Mouse (Mus musculus) erythroid progenitor cell, adult 5-6 weeks (primary cell): ENCODE results near the gene Cfap299. TPM values are rescaled to one million over a fixed set of nuclear protein-coding genes. Genes with fewer than 3 reads are reported as not detected.
"Not testable (repeated sequence)": the region's sequence is repeated elsewhere in the genome, so short reads cannot be mapped to it uniquely, and the experiment has no call there.

Experiments used
- ATAC-seq: replicated peaks from 2 replicates; pipeline ENCODE4 v1.8.0; 2016; ENCODE audit warnings: moderate number of reproducible peaks, mild to moderate bottlenecking, moderate TSS enrichment, inconsistent platforms; ENCODE audit not compliant: poor library complexity, low FRiP score, severe bottlenecking
- total RNA-seq, 2 experiments: library from RNA; stranded (forward) in 1 of 2; stranded (reverse) in 1 of 2; fragments of 150-400 nt in 1 of 2; fragments of 186-747, 209-891 nt in 1 of 2; gene quantifications; 2 replicates each; pipeline versions ENCODE4 v1.2.3 to v1.2.4; 2015 to 2017; ENCODE audit warnings: low replicate concordance in 2 of 2

Cfap299 gene
- total RNA-seq (2015; ENCODE audit: low replicate concordance) (not detected in 2 replicates), total RNA-seq (2017; ENCODE audit: low replicate concordance) (not detected in 2 replicates)

GRCm38 (mm10) chr5:98328848-98329624, at the start of gene Cfap299:
TSS of gene Cfap299 (plus strand) at chr5:98329304.
- ATAC-seq: peak; percentile 61; the same call in 1 of the 2 replicates

- ATAC-seq: no peak
These were observed 47.1 kb upstream of the Cfap299 start for GRCm38 (mm10) chr5:98281993-98282392.

GRCm38 (mm10) chr5:98283696-98284478, 45.2 kb upstream of the Cfap299 start:
- no peak for ATAC-seq

- no peak for ATAC-seq
These were observed 38.5 kb upstream of the Cfap299 start for GRCm38 (mm10) chr5:98290642-98291041.

GRCm38 (mm10) chr5:98292388-98293048, 36.6 kb upstream of the Cfap299 start:
- no peak for ATAC-seq

GRCm38 (mm10) chr5:98293049-98293715, 35.9 kb upstream of the Cfap299 start:
- ATAC-seq: no peak

- no peak for ATAC-seq
These were observed 29.0 kb upstream of the Cfap299 start for GRCm38 (mm10) chr5:98300079-98300478.

- no peak for ATAC-seq
These were observed 23.4 kb upstream of the Cfap299 start for GRCm38 (mm10) chr5:98305673-98306072.

- no peak for ATAC-seq
These were observed 22.6 kb upstream of the Cfap299 start for GRCm38 (mm10) chr5:98306528-98306927.

- ATAC-seq: no peak
These were observed 2.5 kb upstream of the Cfap299 start for GRCm38 (mm10) chr5:98326625-98327024.

- not testable (repeated sequence) for ATAC-seq
These were observed 14.6 kb downstream of the Cfap299 start for GRCm38 (mm10) chr5:98343751-98344150.

GRCm38 (mm10) chr5:98344581-98344980, 15.5 kb downstream of the Cfap299 start:
- no peak for ATAC-seq

- ATAC-seq: no peak
These were observed 17.0 kb downstream of the Cfap299 start for GRCm38 (mm10) chr5:98346067-98346466.

GRCm38 (mm10) chr5:98348605-98349004, 19.5 kb downstream of the Cfap299 start:
- no peak for ATAC-seq

- ATAC-seq: no peak
These were observed 30.8 kb downstream of the Cfap299 start for GRCm38 (mm10) chr5:98359912-98360311.

GRCm38 (mm10) chr5:98360792-98361419, 31.8 kb downstream of the Cfap299 start:
- no peak for ATAC-seq

GRCm38 (mm10) chr5:98363428-98363827, 34.3 kb downstream of the Cfap299 start:
- ATAC-seq: no peak

- ATAC-seq: no peak
These were observed 36.2 kb downstream of the Cfap299 start for GRCm38 (mm10) chr5:98365340-98365739.

GRCm38 (mm10) chr5:98368822-98369221, 39.7 kb downstream of the Cfap299 start:
- ATAC-seq: no peak
